Mouse (Mus musculus) ES-Bruce4 (cell line): ENCODE data around the gene Vstm4.

ENCODE experiments used
- CTCF ChIP-seq: IDR thresholded peaks from one replicate; pipeline ENCODE4 v1.8.1; 2011; ENCODE audit warnings: low read depth, low read length
- EP300 ChIP-seq: IDR thresholded peaks from 2 replicates; pipeline ENCODE4 v1.6.1; 2011; ENCODE audit warnings: low read depth, low read length; ENCODE audit not compliant: insufficient read depth
- POLR2A ChIP-seq: IDR thresholded peaks from one replicate; pipeline ENCODE4 v1.8.1; 2011; ENCODE audit warnings: low read length; ENCODE audit not compliant: insufficient read depth

GRCm38 (mm10) chr14:32827165-32827564, 29.4 kb upstream of the Vstm4 start:
- TF ChIP-seq CTCF (no peak), EP300 (0 out of 2 replicates have a peak, but pooled peaks have one; percentile 24), POLR2A (no peak)
